Mouse (Mus musculus): ENCODE data around the gene Yeats4.

DNA sequence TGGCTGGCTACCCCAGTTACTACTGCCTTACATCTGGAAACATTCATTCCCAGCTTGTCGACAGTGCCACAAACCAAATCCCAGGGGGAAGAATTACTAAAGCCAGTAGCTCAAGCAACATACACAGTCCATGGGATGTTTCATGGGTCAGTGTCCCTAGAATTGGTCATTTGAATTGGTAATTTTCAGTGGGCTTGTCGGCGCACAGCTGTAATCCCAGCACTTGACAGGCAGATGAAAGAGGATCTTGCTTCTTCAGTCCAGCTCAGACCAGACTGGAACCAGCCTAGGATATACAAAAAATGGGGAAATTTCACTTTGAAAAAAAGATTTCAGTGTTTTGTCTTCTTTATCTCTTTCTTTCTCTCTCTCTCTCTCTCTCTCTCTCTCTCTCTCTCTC lies 24.6 kb downstream of the Yeats4 start:
- no peak for TF ChIP-seq CTCF (IDR thresholded peaks at IDR 0.05; ENCODE audit: low read depth, low read length)
- TF ChIP-seq POLR2A (IDR thresholded peaks at IDR 0.05; ENCODE audit: insufficient read depth, low read length): no peak
- TF ChIP-seq EP300 (IDR thresholded peaks at IDR 0.05; ENCODE audit: insufficient read depth, low read depth, low read length): no peak
